Mouse (Mus musculus) liver, embryonic 14.5 days (tissue): ENCODE measurements around the gene Dctd.

Source experiments
- CTCF ChIP-seq: IDR thresholded peaks from 2 replicates; pipeline ENCODE4 v1.5.1; 2016; ENCODE audit warnings: antibody characterized with exemption, low read depth, control low read depth
- EP300 ChIP-seq: IDR thresholded peaks from 2 replicates; pipeline ENCODE4 v1.6.1; 2016; ENCODE audit warnings: antibody characterized with exemption, low read depth

- TF ChIP-seq CTCF (no peak), EP300 (no peak)
Observed at GRCm38 (mm10) chr8:48074149-48074548, 24.7 kb upstream of the Dctd start.
